Mouse (Mus musculus): ENCODE measurements around the gene Arhgap27. TPM values are rescaled to one million over a fixed set of nuclear protein-coding genes. Genes with fewer than 3 reads are reported as not detected.
A peak's percentile ranks its signal among the peaks of the same experiment; 100 is the strongest.
"Not testable (repeated sequence)": the region's sequence is repeated elsewhere in the genome, so short reads cannot be mapped to it uniquely, and the experiment has no call there.

Arhgap27 gene
- polyA plus RNA-seq, 1 experiment from 2014 or later: 16.9 TPM

- WGBS: 79% methylated on average over 6 of the region's 6 CpGs
- no peak overlapping the region for H3K4me3 ChIP-seq (ENCODE audit: low read depth, low read length)
These were observed 69.4 kb downstream of the Arhgap27 start for GRCm38 (mm10) chr11:103294066-103294465.

GRCm38 (mm10) chr11:103292890-103293287, 70.6 kb downstream of the Arhgap27 start:
- no peak for TF ChIP-seq CTCF (IDR thresholded peaks at IDR 0.05; ENCODE audit: low read depth)
- H3K27ac ChIP-seq (ENCODE audit: low read depth, low read length): no peak overlapping the region
- no peaks in the 10 kb centered on the region for H3K36me3 ChIP-seq (ENCODE audit: control insufficient read depth, insufficient read depth)
- ATAC-seq: no peak
- H3K27me3 ChIP-seq (replicated peaks; ENCODE audit: control insufficient read depth, insufficient read depth, low read length): no peaks in the 10 kb centered on the region
- no peaks in the 10 kb centered on the region for H3K4me1 ChIP-seq (replicated peaks; ENCODE audit: control insufficient read depth, insufficient read depth, low read length)
- H3K4me2 ChIP-seq (replicated peaks; ENCODE audit: low read depth): no peak overlapping the region
- H3K9me3 ChIP-seq (ENCODE audit: control insufficient read depth): no peaks in the 10 kb centered on the region
- H3K4me3 ChIP-seq (ENCODE audit: low read depth, low read length): no peak overlapping the region
- WGBS: 77% methylated on average over 5 of the region's 5 CpGs
- no peak overlapping the region for H3K9ac ChIP-seq (ENCODE audit: low read depth, low read length)

More at GRCm38 (mm10) chr11:103294066-103294465, 69.4 kb downstream of the Arhgap27 start:
- H3K36me3 ChIP-seq (ENCODE audit: control insufficient read depth, insufficient read depth): no peaks in the 10 kb centered on the region
- H3K9me3 ChIP-seq (ENCODE audit: control insufficient read depth): no peaks in the 10 kb centered on the region
- H3K4me2 ChIP-seq (replicated peaks; ENCODE audit: low read depth): no peak overlapping the region
- no peaks in the 10 kb centered on the region for H3K27me3 ChIP-seq (replicated peaks; ENCODE audit: control insufficient read depth, insufficient read depth, low read length)
- TF ChIP-seq CTCF (IDR thresholded peaks at IDR 0.05; ENCODE audit: low read depth): no peak
- H3K4me1 ChIP-seq (replicated peaks; ENCODE audit: control insufficient read depth, insufficient read depth, low read length): no peaks in the 10 kb centered on the region
- no peak overlapping the region for H3K9ac ChIP-seq (ENCODE audit: low read depth, low read length)
- H3K27ac ChIP-seq (ENCODE audit: low read depth, low read length): no peak overlapping the region
- no peak for ATAC-seq

DNA sequence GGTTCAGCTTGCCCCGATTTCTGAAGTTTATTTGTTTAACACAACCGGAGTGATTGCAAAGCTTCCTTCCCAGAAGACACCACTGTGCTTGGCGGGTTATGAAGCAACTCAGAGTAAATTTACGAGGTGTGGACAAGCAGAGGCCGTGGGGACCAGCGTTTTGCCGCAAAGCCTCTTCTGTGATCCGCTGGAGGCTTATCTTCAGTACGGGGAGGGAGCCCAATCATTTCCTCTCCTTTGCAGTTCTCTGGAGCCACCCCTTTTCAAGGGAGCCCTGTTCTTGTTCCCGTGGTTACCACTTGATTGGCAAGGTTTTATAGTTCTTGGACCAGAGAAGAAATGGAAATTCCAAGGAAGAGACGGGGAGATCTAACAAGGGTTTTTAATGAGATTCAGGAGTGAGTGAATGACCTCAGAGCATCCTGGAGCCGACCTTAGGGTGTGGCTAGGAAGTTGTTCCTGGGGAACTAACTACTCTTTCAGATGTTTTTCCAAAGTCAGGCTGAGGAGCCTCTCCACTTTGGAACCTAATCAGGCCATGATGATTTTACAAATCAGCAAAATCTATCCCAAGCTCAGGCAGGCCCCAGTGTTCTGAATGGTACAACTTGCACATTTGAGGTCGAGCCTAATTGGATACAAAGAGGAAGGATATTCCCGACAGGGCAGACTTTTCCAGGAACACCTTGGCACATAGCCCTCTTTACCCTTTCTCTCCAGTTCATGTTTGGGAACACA, 71.2 kb downstream of the Arhgap27 start:
- H3K36me3 ChIP-seq (ENCODE audit: control insufficient read depth, insufficient read depth): no peaks in the 10 kb centered on the region
- H3K4me1 ChIP-seq (replicated peaks; ENCODE audit: control insufficient read depth, insufficient read depth, low read length): no peaks in the 10 kb centered on the region
- TF ChIP-seq CTCF (IDR thresholded peaks at IDR 0.05; ENCODE audit: low read depth): no peak
- 0 out of 2 replicates have a peak, but pooled peaks have one; percentile 6 for ATAC-seq
- H3K4me3 ChIP-seq (ENCODE audit: low read depth, low read length): no peak overlapping the region
- no peaks in the 10 kb centered on the region for H3K27me3 ChIP-seq (replicated peaks; ENCODE audit: control insufficient read depth, insufficient read depth, low read length)
- 0 out of 2 replicates have a peak overlapping the region, but pooled peaks have one; percentile 9 for H3K4me2 ChIP-seq (replicated peaks; ENCODE audit: low read depth)
- H3K9ac ChIP-seq (ENCODE audit: low read depth, low read length): no peak overlapping the region
- H3K27ac ChIP-seq (ENCODE audit: low read depth, low read length): no peak overlapping the region
- WGBS: 10% methylated on average over 14 of the region's 14 CpGs
- H3K9me3 ChIP-seq (ENCODE audit: control insufficient read depth): no peaks in the 10 kb centered on the region

DNA sequence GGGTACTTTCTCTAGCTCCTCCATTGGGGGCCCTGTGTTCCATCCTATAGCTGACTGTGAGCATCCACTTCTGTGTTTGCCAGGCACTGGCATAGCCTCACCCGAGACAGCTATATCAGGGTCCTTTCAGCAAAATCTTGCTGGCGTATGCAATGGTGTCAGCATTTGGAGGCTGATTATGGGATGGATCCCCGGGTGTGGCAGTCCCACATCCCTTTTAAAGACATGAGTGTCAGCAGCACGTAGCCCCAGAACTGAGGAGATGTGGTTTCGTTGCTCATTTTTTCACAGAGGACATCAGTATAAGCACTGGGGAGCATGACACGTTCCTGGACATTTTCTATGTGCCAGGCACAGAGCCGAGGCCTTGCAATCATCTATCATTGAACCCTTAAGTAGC, 72.7 kb downstream of the Arhgap27 start:
- not testable (repeated sequence) for H3K9me3 ChIP-seq (ENCODE audit: control insufficient read depth); ATAC-seq; H3K9ac ChIP-seq (ENCODE audit: low read depth, low read length); H3K36me3 ChIP-seq (ENCODE audit: control insufficient read depth, insufficient read depth); H3K4me2 ChIP-seq (replicated peaks; ENCODE audit: low read depth); H3K27ac ChIP-seq (ENCODE audit: low read depth, low read length); H3K27me3 ChIP-seq (replicated peaks; ENCODE audit: control insufficient read depth, insufficient read depth, low read length); H3K4me3 ChIP-seq (ENCODE audit: low read depth, low read length); H3K4me1 ChIP-seq (replicated peaks; ENCODE audit: control insufficient read depth, insufficient read depth, low read length)
- WGBS: 91% methylated on average over 7 of the region's 7 CpGs

GRCm38 (mm10) chr11:103288291-103288963, 75.1 kb downstream of the Arhgap27 start:
- no peak overlapping the region for H3K4me3 ChIP-seq (ENCODE audit: low read depth, low read length)
- ATAC-seq: no peak
- WGBS: 63% methylated on average over 16 of the region's 16 CpGs
- no peak overlapping the region for H3K27ac ChIP-seq (ENCODE audit: low read depth, low read length)
- H3K4me1 ChIP-seq (replicated peaks; ENCODE audit: control insufficient read depth, insufficient read depth, low read length): no peaks in the 10 kb centered on the region
- no peaks in the 10 kb centered on the region for H3K9me3 ChIP-seq (ENCODE audit: control insufficient read depth)
- H3K4me2 ChIP-seq (replicated peaks; ENCODE audit: low read depth): no peak overlapping the region
- H3K27me3 ChIP-seq (replicated peaks; ENCODE audit: control insufficient read depth, insufficient read depth, low read length): no peaks in the 10 kb centered on the region
- no peak overlapping the region for H3K9ac ChIP-seq (ENCODE audit: low read depth, low read length)
- H3K36me3 ChIP-seq (ENCODE audit: control insufficient read depth, insufficient read depth): no peaks in the 10 kb centered on the region
- no peak for TF ChIP-seq CTCF (IDR thresholded peaks at IDR 0.05; ENCODE audit: low read depth)

GRCm38 (mm10) chr11:103286910-103287309, 76.6 kb downstream of the Arhgap27 start:
- Histone ChIP-seq H3K27ac (ENCODE audit: low read depth, low read length) (no peak overlapping the region), H3K27me3 (replicated peaks; ENCODE audit: control insufficient read depth, insufficient read depth, low read length) (no peaks in the 10 kb centered on the region), H3K9me3 (ENCODE audit: control insufficient read depth) (no peaks in the 10 kb centered on the region), H3K9ac (ENCODE audit: low read depth, low read length) (no peak overlapping the region), H3K4me2 (replicated peaks; ENCODE audit: low read depth) (no peak overlapping the region), H3K4me1 (replicated peaks; ENCODE audit: control insufficient read depth, insufficient read depth, low read length) (no peaks in the 10 kb centered on the region), H3K4me3 (ENCODE audit: low read depth, low read length) (no peak overlapping the region), H3K36me3 (ENCODE audit: control insufficient read depth, insufficient read depth) (no peaks in the 10 kb centered on the region)
- no peak for TF ChIP-seq CTCF (IDR thresholded peaks at IDR 0.05; ENCODE audit: low read depth)
- ATAC-seq: no peak
- WGBS: 89% methylated on average over 5 of the region's 5 CpGs

Data from intestine, postnatal 0 days (tissue).